Mouse (Mus musculus) megakaryocyte progenitor cell, adult 5-6 weeks (primary cell): ENCODE measurements around the gene Atg10. TPM values are rescaled to one million over a fixed set of nuclear protein-coding genes. Genes with fewer than 3 reads are reported as not detected.

Source experiments
- ATAC-seq: replicated peaks from 2 replicates; pipeline ENCODE4 v1.8.0; 2016; ENCODE audit warnings: mild to moderate bottlenecking, moderate TSS enrichment, inconsistent platforms; ENCODE audit not compliant: poor library complexity
- total RNA-seq, 2 experiments: library from RNA; stranded (forward) in 1 of 2; stranded (reverse) in 1 of 2; fragments of 157-497, 149-512 nt in 1 of 2; fragments of 200-1000 nt in 1 of 2; gene quantifications; 2 replicates each; pipeline versions ENCODE4 v1.2.3 to v1.2.4; 2015 to 2017

Gene Atg10
- total RNA-seq, 2 experiments from 2014 or later, result 13.3 to 18.3 TPM

DNA sequence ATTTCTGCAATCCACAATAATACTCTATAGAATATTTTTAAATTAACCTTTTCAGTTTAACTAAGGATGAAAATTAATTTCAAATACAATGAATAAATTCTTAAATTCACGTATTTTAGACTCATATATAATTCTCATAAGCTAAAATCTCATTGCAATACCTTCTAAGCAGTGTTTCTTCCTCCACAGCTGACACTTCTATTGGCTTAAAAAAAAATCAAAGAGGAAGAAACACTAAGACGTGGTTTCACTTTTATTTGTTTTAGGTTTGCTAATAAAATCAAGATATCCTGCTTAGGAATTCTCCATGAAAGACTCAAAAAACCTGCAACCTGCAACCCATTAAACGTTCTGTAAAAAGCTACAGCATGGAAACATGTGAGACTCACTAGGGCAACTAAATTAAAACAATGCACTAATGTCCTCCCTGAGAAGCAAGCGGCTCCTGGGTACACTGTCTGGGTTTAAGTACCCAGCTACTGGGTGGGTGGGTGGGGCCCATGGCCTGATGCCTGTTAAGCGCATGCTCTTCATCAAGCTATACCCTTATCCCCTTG is 90.4 kb downstream of the Atg10 start:
- peak; percentile 42; the same call in 1 of the 2 replicates for ATAC-seq

DNA sequence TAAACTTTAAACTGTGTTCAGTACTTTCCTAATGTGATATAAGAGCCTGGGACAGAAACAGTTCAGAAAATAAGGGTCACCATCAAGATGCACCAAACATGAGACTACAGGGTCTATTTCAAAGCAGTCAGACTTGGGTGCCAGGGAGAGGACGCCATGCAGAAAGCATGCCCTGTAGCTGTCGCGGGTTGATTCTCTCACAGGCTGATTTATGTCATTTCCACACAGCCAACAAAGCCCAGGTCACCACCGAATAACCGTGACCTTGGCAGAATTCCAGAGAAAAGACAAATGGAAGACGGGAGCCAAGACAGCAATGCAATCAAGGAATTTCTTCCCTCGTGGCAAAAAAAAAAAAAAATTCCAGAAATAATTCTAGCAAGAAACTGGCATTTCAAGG is 94.7 kb downstream of the Atg10 start:
- no peak for ATAC-seq

DNA sequence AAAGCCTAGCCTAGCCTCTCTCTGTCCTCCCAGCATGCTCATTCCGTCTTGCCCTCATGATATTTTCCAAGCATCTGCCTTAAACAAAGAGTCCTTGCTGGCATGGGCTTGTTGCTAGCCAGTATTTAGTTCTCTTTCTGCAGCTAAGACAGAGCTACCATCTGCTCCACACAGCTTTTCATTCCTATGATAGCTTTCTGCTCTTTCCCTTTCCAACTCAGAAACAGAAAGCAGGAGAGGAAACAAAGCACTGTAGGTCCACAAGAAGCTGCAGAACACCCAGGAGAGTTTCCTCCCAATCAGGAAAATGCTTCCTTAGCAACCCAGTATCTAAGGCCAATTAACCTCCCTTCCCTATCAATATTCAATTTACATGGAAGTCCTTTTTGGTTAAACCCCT is 95.2 kb downstream of the Atg10 start:
- ATAC-seq, result no peak

DNA sequence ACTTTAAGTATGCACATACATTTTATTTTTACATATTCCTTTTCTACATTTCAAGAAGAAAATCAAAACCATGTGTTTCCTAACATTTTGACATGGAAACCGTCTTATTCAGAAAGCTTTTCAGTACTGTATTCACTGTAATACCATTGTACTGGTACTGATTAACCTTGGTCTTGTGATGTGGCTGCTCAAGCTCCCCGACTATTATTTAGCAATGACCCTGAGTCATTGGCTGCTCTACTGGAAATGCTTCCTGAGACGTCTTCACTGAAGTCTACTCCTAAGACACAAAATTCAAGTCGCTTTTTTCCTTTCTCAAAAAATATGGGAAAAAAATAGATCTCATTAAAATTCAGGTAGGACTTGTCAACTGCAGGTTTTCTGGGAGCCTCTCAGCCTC is 105.6 kb downstream of the Atg10 start:
- ATAC-seq, result no peak

DNA sequence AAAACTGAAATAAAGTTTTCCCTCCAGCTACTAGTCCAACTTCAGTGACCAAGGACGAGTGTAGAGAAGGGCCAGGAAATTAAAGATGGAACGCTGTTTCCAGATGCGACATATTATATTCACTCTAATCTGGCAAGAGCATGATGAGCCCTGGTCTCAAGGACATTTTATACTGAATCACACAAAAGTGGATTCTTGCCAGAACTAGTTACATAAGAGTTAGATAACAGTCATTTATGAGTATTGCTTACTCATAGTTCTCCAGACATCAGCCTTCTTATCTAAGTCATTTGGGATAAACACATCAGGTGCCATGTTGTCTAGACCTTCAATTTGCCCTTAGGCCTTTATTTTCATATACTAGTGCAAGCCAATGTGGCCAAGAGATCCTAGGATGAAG is 108.9 kb downstream of the Atg10 start:
- ATAC-seq, result 0 out of 2 replicates have a peak, but pooled peaks have one; percentile 20

DNA sequence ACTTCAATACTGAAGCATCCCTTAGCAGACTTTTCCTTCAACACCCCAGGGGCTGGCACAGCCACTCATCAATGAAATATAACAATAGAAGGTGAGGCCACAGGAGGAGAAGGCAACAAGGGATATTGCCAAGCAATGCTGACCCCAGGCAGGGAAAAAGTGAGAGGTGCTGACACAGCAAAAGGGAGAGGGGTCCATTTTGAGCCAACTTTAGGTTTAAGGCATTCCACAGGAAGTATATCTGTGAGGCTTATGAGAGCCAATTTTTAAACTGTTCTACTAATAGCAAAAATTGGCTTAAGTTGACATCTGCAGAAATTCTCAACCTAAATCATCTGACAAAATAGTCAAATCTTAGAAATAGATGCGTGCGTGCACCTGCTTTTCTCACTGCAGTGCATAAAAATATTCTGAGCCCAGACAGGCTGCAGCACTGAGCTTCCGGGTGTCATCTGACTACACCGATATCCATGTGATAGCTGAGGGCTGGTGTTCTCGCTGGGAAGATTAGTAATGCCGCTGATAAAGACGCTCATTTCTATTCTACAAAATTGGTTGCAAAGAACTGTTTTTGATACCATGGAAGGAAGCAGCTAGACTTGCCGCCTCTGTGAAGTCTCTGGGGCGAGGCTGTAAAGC is 116.3 kb downstream of the Atg10 start:
- ATAC-seq, result no peak

DNA sequence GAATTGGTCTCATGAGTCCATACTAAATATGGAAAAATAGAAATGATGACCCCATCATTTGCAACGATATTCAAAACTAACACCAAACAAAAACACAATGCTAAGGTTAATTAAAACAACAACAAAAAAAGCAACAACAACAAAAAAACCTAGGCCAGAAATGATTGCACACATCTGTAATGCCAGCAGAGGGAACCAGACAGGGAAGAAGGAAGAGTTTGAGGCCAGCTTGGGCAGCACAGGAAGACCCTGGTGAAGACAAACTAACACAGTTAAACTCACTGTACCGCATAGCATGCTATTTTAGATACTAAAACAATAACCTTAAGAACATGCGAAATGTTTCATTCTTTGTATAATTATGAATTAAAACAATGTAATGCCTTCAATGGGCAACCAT is 121.5 kb downstream of the Atg10 start:
- ATAC-seq, result peak; percentile 57

DNA sequence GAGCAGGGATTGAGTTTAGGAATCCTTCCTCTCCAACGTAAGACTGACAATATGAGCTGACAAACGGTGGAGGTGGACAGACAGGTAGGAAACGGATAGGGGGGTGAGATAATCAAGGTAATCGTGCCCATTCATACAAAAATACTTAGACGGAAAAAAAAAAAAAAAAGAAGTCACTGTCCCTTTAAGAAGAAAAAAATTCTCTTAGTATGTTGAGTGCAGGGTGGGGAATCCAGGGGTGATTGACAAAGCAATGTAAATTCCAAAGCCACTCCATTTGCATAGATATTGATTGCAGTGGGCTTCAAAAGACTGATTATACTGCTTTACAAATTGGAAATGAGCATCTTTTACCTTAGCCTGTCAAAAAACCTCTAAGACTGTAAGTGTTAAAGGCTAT is 123.4 kb downstream of the Atg10 start:
- ATAC-seq, result no peak

DNA sequence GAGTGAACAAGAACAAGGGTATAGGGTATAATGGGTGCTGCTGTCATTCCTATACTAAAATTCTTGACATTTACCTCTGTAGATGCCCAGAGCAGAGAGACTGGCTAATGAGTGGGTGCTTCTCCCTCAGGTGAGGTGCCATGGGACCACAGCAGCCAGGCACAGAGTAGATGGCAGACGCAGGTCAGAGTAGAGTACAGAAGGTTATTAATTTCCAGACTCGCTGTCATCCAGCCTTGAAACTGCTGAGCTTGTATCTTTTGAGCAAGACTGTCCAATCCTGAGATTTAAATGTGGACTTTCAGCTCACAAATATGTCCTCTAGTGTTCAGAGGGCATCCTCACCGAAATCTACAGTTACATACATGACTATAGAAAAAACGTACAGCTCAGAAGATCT is 128.9 kb downstream of the Atg10 start:
- no peak for ATAC-seq

DNA sequence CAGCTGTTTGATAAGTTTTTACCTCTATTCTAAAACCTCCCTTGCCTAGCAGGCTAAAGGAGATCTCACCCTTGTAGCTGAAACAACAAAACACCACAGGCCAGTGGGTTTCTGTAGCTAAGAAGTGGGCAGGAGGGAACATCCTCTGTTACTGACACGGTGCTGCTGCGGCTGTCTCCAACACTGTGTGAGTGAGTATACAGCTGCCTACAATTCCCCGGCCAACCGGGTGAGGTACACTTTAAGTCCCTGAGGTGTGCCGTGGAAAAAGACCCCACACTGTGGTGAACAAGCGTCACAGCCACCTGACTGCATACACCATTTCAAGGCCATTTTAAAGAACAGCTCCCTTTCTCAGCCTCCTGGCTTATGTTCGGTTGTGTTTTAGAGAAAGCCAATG is 129.6 kb downstream of the Atg10 start:
- peak; percentile 44 for ATAC-seq

DNA sequence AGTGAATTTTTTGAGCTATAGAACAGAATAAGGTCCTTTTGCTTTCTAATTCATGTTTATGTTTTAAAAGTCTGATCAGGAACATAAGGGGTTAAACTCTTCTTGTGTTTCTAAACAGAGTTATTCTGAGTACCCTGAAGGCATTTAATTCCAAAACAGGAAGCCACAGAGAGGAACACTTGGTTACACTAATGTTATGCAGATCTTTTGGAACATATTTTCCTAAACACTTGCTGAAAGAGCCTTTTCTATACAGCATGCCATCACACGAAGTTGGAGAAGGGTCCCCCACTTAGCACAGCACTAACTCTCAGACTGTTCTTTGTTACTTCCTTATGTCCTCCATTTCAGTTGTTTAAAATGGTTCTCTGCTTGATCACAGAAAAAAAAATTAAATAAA is 130.2 kb downstream of the Atg10 start:
- peak; percentile 68 for ATAC-seq

DNA sequence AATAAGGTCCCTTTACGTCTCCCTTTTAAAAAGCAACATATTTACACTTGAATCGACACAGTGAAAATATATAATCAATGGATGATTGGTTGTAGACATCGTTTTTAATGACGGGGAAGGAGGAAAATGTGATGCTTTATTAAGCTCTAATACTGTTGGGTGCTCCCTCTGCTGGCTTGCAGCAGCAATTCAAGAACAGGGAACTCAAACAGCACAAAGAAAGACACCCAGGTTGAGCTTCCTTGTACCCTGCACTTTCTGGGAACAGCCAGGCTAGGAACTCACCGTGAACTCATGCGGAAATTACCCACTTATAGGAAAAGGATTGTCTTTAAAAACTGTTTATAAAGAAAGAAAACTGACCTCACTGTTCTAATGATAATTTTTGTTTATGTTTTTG is 130.6 kb downstream of the Atg10 start:
- ATAC-seq, result peak; percentile 83

DNA sequence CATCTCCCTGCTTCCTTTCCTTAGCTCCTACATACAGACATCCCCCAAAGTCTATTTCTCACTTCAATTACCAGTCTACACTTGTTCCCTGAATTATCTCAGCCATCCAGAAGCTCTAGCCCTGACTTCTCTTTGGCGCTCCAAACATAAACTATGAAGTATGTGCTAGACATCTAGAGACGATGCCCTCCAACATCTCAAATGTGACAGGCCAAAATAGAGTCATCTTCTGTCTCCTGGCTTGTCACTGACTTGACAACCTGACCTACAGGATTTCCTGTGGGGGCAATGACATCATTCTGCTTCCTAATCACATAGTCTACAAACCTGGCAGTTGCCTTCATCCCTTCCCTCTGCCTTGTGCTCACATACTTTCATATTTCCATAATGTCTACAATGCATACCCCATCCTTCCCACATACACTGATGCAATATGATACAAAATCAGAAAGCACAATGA is 132.0 kb downstream of the Atg10 start:
- peak; percentile 18; the same call in 1 of the 2 replicates for ATAC-seq

DNA sequence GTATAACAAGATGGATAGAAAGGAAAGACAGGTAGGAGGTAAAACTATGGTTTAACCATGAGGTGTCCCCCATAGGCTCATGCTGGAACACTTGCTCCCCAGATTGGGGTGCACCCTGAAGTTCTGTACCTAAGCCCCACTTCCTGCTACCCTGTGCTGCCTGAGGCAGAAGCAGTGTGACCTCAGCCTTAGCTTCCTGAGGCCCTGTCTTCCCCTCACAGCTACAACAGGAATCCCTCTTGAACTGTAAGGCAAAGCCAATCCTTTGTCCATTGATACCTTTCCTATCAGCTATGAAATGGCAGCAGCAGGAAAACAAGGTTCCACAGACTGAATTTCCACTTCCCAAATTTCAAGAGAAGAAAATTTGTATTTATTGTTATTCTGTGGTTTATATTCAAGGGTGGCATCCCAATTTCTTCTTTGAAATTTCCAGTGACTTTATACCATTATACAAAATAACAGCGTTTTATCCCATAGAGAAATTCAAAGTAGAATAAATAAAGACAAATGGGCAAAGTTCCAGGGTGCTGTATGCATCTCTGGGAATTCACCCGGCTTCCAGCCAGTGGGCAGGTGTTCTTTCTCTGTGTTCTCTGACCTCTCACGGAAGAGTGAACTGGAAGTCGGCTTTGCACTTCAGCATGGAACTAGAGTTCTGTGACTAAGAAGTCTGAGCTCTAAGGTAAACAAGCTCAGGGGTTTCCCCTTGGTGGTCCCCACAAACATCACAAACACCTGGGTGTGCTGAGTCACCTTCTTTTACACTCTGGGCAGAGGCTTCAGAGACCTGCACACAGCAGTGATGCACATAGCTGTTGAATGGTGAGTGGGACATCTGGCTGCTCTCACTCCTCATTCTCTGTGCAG is 132.7 kb downstream of the Atg10 start:
- no peak for ATAC-seq

DNA sequence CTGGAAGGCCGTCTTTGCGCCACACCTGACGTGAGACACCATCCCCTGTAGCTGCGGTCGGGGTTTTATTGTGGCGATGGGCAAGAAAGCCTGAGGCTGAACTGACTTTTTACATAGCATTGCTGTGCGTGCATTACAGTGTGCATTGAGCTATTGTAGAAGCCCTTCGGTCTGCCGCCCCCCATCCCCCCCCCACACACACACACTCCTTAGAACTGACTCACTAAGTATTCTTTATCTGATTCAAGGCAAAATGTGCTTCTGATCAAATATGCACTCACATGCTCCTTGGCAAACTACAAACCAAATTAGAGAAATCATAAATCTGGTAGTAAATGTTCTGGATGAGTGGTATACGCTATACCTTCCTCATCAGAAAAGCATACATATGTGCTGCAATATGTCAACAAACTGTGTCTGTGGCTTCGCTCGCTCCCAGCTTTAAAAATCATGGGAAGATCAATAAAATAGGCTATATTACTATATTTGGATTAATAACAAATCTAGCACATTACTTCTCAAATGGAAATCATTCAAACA is 137.3 kb downstream of the Atg10 start:
- no peak for ATAC-seq

DNA sequence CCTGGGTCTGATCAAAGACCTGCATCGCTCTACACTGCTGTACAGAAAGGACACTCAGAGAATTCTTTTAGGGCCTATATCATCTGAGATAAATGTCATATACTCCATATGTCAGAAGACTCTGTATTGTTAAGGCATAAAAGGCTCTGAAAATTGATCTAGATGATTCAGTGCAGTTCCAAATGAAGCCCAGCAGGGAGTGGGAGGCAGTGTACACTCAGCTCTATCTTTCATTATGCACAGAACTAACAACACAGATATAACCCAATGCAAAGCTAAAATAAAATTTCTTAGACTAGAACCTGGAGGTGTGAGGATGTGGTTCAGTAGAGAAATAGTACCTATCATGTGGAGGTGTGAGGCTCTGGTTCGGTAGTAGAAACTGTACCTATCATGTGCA is 151.4 kb downstream of the Atg10 start:
- ATAC-seq, result no peak

DNA sequence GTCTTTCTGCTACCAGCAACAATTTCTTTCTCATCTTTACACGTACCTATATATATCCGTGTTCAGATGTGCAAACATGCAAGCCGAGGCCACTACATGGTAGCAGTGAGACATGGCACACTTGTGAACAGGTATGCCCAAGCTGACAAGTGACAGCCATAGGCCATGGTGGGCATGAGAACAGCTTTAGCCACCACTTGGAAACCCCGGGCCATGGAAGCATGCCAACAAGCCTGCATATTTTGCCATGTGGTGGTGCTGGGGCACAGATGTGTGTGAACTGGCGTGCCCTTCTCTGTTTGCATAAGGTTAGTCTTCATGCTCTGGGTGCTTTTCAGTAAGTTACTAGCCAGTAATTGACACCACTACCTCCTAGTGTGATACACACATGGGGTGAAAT is 162.9 kb downstream of the Atg10 start:
- ATAC-seq, result no peak

DNA sequence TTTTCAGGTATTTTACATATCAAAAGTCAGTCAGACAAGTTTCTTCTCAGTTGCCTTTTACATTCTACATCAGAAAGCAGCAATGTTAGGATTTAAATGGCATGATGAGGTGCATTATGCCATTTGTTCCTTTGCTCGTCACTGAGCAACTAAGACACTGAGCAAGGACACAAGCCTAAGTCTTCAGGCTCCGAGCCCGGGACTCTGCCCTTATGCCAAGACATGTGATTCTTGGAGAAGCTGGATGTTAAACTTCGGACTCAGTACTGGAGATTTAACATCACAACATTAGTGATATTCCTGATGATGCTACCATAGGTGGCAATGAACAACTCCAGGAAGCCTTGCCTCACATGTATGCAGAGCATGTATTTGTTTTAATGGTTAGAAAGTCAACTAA is 175.6 kb downstream of the Atg10 start:
- no peak for ATAC-seq

DNA sequence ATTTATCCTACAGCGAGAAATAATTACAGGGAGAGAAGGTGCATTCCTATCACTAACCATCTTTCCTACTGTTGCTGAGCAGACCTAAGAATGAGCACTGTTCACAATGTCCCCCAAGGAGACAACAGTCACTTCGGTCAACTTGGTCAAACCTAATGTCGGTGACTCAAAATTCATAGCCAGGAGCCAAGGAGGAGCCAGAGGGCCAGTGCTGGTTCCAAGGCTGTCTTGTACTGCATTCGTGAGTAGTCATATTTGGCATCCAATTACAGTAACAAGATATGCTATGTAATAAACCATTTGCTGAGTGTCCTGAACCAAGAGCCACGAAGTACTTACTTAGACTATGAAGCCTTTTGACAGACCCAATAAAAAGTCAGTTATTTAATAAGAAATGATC is 176.9 kb downstream of the Atg10 start:
- ATAC-seq, result no peak

DNA sequence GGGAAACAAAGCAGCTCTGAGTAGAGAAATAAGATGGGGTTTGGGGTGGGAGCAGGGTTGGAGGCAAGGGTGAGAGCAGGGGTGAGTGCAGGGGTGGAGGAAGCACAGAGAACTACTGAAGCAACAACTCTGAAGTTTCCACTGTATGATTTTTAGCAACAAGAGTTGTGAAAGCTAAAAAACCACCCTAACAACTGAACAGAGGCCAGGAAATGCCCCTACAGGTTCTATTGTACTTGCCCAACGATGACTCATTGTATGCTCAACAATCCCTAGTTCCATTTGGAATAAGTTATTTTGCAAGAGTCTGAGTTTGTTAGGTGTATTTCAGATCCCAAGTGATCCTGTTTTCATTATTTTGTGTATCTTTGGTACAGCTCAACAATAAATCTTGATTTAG is 182.5 kb downstream of the Atg10 start:
- peak; percentile 79 for ATAC-seq

DNA sequence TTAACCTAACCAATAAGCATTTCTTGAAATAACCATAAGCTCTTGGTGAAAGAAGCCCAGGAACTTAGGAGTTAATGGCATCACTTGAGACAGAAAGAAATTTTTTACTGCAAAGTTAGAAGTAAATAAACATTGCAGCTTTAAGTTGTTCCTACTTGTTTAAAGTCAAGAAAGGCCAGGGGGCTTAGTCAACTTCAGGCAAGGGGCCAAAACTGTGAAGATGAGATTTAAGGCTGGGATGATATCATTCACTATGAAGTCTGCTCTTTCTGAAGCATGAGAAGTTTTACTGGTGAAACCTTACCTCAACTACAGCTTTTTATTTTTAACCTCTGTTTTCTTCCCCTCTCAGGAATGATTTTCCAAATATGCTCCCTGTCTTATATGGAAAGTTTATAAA is 183.3 kb downstream of the Atg10 start:
- ATAC-seq, result no peak
